Mouse (Mus musculus): ENCODE measurements at regions not wholly inside any gene's neighbourhood (a gene's known extent, or its start where the extent isn't known, plus 50 kb on each side); places are given as distances from the start of the nearest gene placed in this dataset.

GRCm38 (mm10) chr7:69585131-69585530 lies 781.4 kb downstream of the Nr2f2 start:
- intact Hi-C loops (cut with DNase I), result no loop called here
- no peak for TF ChIP-seq CTCF (IDR thresholded peaks at IDR 0.05)
- H3K27ac ChIP-seq, result no peak overlapping the region
- no peak for DNase-seq
- H3K4me3 ChIP-seq, result no peak overlapping the region

GRCm38 (mm10) chr7:69584516-69584915 lies 782.0 kb downstream of the Nr2f2 start:
- DNase-seq, result no peak
- H3K4me3 ChIP-seq, result no peak overlapping the region
- no peak for TF ChIP-seq CTCF (IDR thresholded peaks at IDR 0.05)
- intact Hi-C loops (cut with DNase I), result no loop called here
- H3K27ac ChIP-seq, result no peak overlapping the region

- TF ChIP-seq CTCF (IDR thresholded peaks at IDR 0.05), result no peak
- no peak overlapping the region for H3K4me3 ChIP-seq
- no peak overlapping the region for H3K27ac ChIP-seq
- DNase-seq, result no peak
- intact Hi-C loops (cut with DNase I), result no loop called here
Observed at GRCm38 (mm10) chr7:69583901-69584300, 782.6 kb downstream of the Nr2f2 start.

GRCm38 (mm10) chr7:69581668-69582067 lies 784.9 kb downstream of the Nr2f2 start:
- intact Hi-C loops (cut with DNase I), result no loop called here
- DNase-seq, result no peak
- H3K27ac ChIP-seq, result no peak overlapping the region
- H3K4me3 ChIP-seq, result no peak overlapping the region
- TF ChIP-seq CTCF (IDR thresholded peaks at IDR 0.05), result no peak

- no peak for TF ChIP-seq CTCF (IDR thresholded peaks at IDR 0.05)
- no peak overlapping the region for H3K27ac ChIP-seq
- no peak for DNase-seq
- intact Hi-C loops (cut with DNase I), result no loop called here
- no peak overlapping the region for H3K4me3 ChIP-seq
Observed at GRCm38 (mm10) chr7:69578958-69579810, 787.4 kb downstream of the Nr2f2 start.

GRCm38 (mm10) chr7:69577754-69578153 lies 788.8 kb downstream of the Nr2f2 start:
- no peak for DNase-seq
- TF ChIP-seq CTCF (IDR thresholded peaks at IDR 0.05), result no peak
- Histone ChIP-seq H3K27ac (no peak overlapping the region), H3K4me3 (no peak overlapping the region)
- intact Hi-C loops (cut with DNase I), result no loop called here

- Histone ChIP-seq H3K27ac (no peak overlapping the region), H3K4me3 (no peak overlapping the region)
- DNase-seq, result no peak
- TF ChIP-seq CTCF (IDR thresholded peaks at IDR 0.05), result no peak
- intact Hi-C loops (cut with DNase I), result no loop called here
Observed at GRCm38 (mm10) chr7:69576596-69576995, 789.9 kb downstream of the Nr2f2 start.

GRCm38 (mm10) chr7:69573730-69574129 lies 792.8 kb downstream of the Nr2f2 start:
- DNase-seq, result no peak
- Histone ChIP-seq H3K27ac (no peak overlapping the region), H3K4me3 (no peak overlapping the region)
- TF ChIP-seq CTCF (IDR thresholded peaks at IDR 0.05), result no peak
- intact Hi-C loops (cut with DNase I), result no loop called here

GRCm38 (mm10) chr7:69572626-69573394 lies 793.7 kb downstream of the Nr2f2 start:
- TF ChIP-seq CTCF (IDR thresholded peaks at IDR 0.05), result no peak
- no peak overlapping the region for H3K4me3 ChIP-seq
- no peak overlapping the region for H3K27ac ChIP-seq
- DNase-seq, result no peak
- intact Hi-C loops (cut with DNase I), result no loop called here

- intact Hi-C loops (cut with DNase I), result no loop called here
- no peak for DNase-seq
- H3K4me3 ChIP-seq, result no peak overlapping the region
- no peak for TF ChIP-seq CTCF (IDR thresholded peaks at IDR 0.05)
- H3K27ac ChIP-seq, result no peak overlapping the region
Observed at GRCm38 (mm10) chr7:69566949-69567348, 799.6 kb downstream of the Nr2f2 start.

GRCm38 (mm10) chr7:69564432-69564831 lies 802.1 kb downstream of the Nr2f2 start:
- no peak for TF ChIP-seq CTCF (IDR thresholded peaks at IDR 0.05)
- Histone ChIP-seq H3K27ac (no peak overlapping the region), H3K4me3 (no peak overlapping the region)
- no peak for DNase-seq
- intact Hi-C loops (cut with DNase I), result no loop called here

GRCm38 (mm10) chr7:69554776-69555175 lies 805.7 kb upstream of the Arrdc4 start:
- DNase-seq, result no peak
- no peak overlapping the region for H3K27ac ChIP-seq
- TF ChIP-seq CTCF (IDR thresholded peaks at IDR 0.05), result no peak
- H3K4me3 ChIP-seq, result peak overlapping the region; percentile 57
- intact Hi-C loops (cut with DNase I), result no loop called here

GRCm38 (mm10) chr7:69553981-69554380 lies 804.9 kb upstream of the Arrdc4 start:
- no peak for DNase-seq
- intact Hi-C loops (cut with DNase I), result no loop called here

More at GRCm38 (mm10) chr7:69553981-69554380, 804.9 kb upstream of the Arrdc4 start:
- TF ChIP-seq CTCF (IDR thresholded peaks at IDR 0.05), result no peak
- H3K27ac ChIP-seq, result no peak overlapping the region
- H3K4me3 ChIP-seq, result no peak overlapping the region
